Mouse (Mus musculus) NIH3T3 (cell line): ENCODE results near the gene Hsf2bp.
A peak's percentile ranks its signal among the peaks of the same experiment; 100 is the strongest.

ENCODE experiments used
- DNase-seq: peaks from one replicate; pipeline ENCODE4 v3.0.0-alpha.2; 2012; ENCODE audit warnings: low read depth

Gene Hsf2bp

GRCm38 (mm10) chr17:31935841-31936240, 100.3 kb downstream of the Hsf2bp start:
- DNase-seq: no peak

DNA sequence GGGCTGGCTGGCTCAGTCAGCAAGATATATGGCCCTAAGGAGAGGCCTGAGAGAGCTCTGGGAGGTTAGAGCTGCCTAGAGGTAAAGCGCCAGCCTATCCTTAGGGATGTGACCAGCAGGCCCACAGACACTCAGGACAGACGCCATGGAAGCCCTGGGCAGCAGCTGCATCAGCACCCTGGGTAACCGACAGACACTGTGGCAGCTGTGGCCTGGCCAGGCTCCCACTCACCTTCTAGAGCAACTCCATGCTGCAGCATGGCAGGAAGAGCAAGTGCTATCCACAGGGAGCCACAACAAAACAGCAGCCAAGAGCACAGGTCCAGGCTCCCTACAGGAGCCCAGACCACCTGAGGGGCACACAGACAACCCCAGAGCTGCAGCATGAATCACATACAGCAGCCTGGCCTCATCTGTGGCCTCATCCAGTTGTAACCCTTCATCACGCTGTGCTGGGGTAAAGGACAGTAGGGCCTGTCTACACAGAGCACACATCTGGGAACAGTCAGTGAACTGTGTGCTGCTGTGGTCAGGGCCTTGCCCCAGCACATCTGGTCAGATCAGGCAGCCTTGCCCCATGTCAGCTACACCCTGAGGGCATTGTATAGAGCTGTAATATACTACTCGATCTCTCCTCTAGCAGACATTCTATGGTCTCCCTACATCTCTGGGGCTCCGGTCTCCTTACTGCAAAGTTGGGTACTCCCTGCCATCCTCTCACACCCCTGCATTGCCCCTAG, 100.9 kb downstream of the Hsf2bp start:
- DNase-seq: peak; percentile 51

GRCm38 (mm10) chr17:31933956-31934355, 102.2 kb downstream of the Hsf2bp start:
- no peak for DNase-seq

GRCm38 (mm10) chr17:31931499-31931898, 104.7 kb downstream of the Hsf2bp start:
- no peak for DNase-seq

GRCm38 (mm10) chr17:31929844-31930715, 106.1 kb downstream of the Hsf2bp start:
- DNase-seq: no peak

DNA sequence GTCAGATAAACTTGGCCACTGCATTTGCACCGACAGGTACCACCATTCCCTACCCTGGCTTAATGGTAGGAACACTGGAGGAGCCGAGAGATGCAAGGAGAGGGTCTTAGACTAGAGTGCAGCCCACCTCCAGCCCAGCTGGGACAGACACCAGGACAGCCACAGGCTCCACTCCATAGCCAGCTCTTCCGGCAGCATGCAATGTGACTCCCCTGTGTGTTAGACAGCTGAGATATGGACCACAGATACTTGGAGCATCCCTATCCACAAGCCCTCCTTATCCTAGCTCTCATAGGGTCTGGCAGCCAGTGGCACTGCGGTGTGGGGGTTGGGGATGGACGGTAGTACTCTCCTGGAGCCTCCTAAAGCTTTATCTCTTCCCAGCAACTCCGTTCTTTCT, 107.1 kb downstream of the Hsf2bp start:
- no peak for DNase-seq

- peak; percentile 54 for DNase-seq
Measured at GRCm38 (mm10) chr17:31927895-31928626, 108.1 kb downstream of the Hsf2bp start.

DNA sequence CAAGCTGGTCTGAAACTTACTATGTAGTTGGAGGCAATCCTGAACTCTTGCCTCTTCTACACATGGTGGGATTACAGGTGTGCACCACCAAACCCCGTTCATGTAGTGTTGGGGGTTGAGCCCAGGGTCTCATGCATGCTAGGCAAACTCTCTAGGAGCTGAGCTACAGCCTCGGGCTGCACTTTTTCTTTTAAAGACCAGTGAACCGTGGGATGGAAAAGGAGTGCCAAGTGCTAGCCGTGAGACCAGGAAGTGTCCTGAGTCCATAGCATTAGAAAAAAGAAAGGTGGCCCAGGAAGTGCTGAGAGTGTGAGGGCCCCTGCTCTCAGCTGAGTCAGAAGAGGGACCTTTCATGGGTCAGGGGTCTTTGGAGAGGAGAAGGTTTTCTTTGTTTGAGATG, 111.9 kb downstream of the Hsf2bp start:
- no peak for DNase-seq

- DNase-seq: no peak
Measured at GRCm38 (mm10) chr17:31923310-31923970, 112.7 kb downstream of the Hsf2bp start.

DNA sequence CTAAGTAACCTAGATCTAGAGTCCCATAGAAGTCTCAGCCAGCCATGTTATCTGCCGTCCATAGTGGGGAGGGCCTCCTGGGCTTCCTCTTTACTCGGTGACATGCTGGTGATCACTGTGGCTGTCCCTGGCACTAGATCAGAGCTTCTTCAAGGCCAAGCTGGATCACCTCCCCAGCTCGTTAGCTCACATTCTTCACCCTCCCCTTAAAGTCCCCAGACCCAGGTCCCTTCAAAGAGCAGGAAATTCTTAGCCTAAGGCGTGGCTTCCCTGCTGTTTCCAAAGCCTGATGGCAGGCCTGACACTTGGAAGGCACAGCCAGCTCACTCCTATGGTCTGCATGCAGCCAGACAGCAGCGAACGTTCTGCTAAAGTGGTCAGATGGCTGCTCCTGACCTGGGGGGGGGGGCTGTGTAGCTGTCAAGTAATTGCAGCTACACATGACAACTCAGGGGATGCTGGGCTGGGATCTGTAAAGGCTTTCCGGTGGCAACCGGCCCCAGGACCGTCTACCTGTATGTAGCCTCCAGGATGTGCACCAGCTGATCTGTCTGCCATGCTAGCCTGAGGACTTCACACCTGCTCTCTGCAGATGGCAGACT, 115.5 kb downstream of the Hsf2bp start:
- DNase-seq: no peak

- DNase-seq: no peak
Measured at GRCm38 (mm10) chr17:31919599-31919998, 116.5 kb downstream of the Hsf2bp start.

DNA sequence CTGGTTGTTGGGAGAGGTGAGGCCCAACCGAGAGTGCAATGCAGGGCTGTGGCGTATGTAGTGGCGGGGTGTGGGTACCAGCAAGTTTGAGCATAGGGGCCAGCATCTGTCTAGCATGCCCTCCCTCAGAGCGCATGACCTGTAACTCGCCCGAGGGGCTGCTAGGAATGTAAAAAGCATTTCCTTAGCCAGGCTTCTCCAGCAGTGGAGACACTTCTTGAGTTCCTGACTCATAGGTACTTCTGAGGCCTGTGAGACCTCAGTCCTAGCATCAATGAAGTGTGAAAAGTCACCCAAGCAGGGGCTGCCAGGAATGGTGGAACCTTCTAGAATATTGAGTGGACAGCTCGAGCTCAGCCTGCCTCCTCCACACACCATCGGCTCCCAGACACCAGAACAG, 117.8 kb downstream of the Hsf2bp start:
- no peak for DNase-seq

DNA sequence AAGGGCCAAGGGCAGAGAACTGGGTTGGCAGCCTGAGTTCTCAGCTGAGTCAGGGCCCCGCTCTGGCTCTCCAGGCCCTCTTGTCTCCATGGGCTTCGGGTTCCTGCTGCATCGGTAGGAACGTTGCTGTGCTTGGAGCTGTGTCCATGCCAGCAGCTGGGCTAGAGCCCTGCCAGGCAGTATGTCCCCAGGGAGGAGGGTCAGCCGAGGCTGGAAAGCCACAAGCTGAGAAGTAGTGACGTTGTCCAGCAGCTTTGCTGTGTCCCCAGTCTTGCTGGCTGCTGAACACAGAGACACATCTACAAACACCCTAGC, 119.7 kb downstream of the Hsf2bp start:
- DNase-seq: no peak

DNA sequence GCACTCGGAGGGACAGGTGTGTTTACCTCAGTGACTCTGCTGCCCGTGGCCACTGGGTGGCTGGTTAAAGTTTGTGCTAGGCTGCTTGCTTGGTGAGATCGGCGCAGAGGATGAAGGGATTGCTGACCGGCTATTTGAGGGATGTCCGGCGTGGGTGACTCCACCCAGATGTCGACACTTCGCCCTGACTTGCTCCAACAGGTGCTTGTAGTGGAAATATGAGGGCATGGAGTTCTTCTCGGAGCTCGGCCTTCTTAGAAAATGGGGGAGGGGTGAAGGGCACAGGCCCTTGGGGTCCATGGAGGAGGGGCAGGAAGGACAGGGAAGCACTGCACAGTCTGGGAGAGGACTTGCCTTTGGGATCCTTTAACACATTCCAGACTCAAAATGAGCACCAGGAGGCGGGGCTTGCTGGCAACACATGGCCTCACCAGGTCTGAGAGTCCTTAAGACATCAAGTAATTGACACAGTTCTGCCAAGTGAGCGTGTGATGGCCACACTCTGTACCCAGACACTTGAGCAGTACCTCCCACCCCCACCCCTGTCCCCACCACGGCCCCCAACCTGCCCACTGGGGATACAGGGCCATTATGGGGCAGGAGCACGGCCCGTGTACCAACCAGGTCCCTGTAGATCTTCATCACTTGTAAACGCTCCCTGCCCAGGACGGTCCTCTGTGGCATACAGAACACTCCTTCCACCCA, 120.2 kb downstream of the Hsf2bp start:
- DNase-seq: peak; percentile 32

- peak; percentile 60 for DNase-seq
Measured at GRCm38 (mm10) chr17:31914323-31914722, 121.8 kb downstream of the Hsf2bp start.

- DNase-seq: peak; percentile 49
Measured at GRCm38 (mm10) chr17:31912881-31913662, 123.1 kb downstream of the Hsf2bp start.

GRCm38 (mm10) chr17:31912387-31912786, 123.8 kb downstream of the Hsf2bp start:
- no peak for DNase-seq

DNA sequence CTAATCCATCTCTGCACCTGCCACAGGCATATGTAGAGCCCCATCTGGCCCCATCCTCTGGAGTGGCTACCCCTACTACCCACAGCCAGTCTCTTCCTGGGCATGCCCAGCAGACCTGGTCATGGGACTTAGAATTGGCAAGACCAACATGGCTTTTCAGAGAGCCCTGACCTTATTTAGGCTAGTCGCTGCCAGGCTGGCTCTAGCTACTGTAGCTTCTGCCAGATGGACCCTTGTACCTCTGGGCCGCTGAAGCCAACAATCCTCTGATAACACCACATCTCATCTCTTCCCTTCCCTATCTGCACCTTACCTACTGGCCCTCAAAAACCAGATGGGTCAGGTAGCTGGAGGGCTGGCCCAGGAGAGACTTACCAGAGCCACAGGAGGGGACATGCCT, 127.2 kb downstream of the Hsf2bp start:
- no peak for DNase-seq

GRCm38 (mm10) chr17:31906441-31906840, 129.7 kb downstream of the Hsf2bp start:
- no peak for DNase-seq

DNA sequence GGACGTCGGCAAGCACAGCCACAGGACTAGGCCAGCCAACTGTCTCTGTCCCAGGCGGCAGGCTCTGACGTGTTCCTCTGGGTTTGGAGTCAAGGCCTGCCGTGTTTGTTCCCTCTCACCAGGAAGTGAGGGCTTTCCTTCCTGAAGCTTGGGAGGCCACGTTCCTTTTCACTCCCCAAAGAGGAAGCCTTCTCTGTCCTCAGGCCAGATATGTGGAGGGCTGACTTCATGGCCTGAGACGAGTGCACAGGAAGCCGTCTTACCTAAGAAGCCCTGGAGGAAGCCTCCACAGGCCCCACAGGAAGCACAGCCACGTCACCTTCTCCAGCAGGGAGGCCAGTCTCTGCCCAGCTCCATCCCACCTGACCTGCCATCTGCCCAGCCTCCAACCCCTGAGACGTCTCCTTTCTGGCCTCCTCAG, 130.3 kb downstream of the Hsf2bp start:
- DNase-seq: no peak
